Mouse (Mus musculus) embryonic facial prominence, embryonic 14.5 days (tissue): Measurements from ENCODE around the gene Treh. TPM values are rescaled to one million over a fixed set of nuclear protein-coding genes. Genes with fewer than 3 reads are reported as not detected.

Experiments used
- ATAC-seq: fragments of 200-750 bp; cut with Nextera tagmentation; 2 replicates; pipeline ENCODE4 v1.8.0; 2017; ENCODE audit warnings: low read depth, moderate number of reproducible peaks, moderate TSS enrichment
- DNase-seq: peaks from one replicate; pipeline ENCODE4 v3.0.0-alpha.2; 2015; ENCODE audit warnings: low spot score
- H3K27ac ChIP-seq: fragments of 300-500 bp; sonication (generic); replicated peaks from 2 replicates; pipeline ENCODE4 v1.5.1; 2014; ENCODE audit warnings: low read depth, mild to moderate bottlenecking, low read length, moderate library complexity
- H3K27me3 ChIP-seq: fragments of 300-500 bp; sonication (generic); replicated peaks from 2 replicates; pipeline ENCODE4 v1.6.1; 2014; ENCODE audit warnings: low read length; ENCODE audit not compliant: control insufficient read depth, insufficient read depth
- H3K36me3 ChIP-seq: fragments of 300-500 bp; sonication (generic); 2 replicates; pipeline ENCODE4 v1.6.1; 2014; ENCODE audit warnings: low read length, mixed read lengths; ENCODE audit not compliant: control insufficient read depth, insufficient read depth
- H3K4me1 ChIP-seq: fragments of 300-500 bp; sonication (generic); 2 replicates; pipeline ENCODE4 v1.6.1; 2014; ENCODE audit warnings: antibody characterized with exemption, low read length; ENCODE audit not compliant: control insufficient read depth, insufficient read depth
- H3K4me2 ChIP-seq: fragments of 300-500 bp; sonication (generic); 2 replicates; pipeline ENCODE4 v1.6.1; 2014; ENCODE audit warnings: low read depth, mild to moderate bottlenecking, low read length, moderate library complexity, mixed read lengths
- H3K4me3 ChIP-seq: fragments of 300-500 bp; sonication (generic); 2 replicates; pipeline ENCODE4 v1.5.1; 2014; ENCODE audit warnings: low read depth, mild to moderate bottlenecking, low read length
- H3K9ac ChIP-seq: fragments of 300-500 bp; sonication (generic); 2 replicates; pipeline ENCODE4 v1.6.1; 2014; ENCODE audit warnings: low read depth, mild to moderate bottlenecking, low read length, moderate library complexity, mixed read lengths
- H3K9me3 ChIP-seq: fragments of 300-500 bp; sonication (generic); 2 replicates; pipeline ENCODE4 v1.6.1; 2016; ENCODE audit warnings: low read length; ENCODE audit not compliant: control insufficient read depth
- WGBS: fragments of 180-500 bp; shearing (Covaris S2); extraction: QIAGEN DNeasy Blood & Tissue Kit; methylation state at CpG from one replicate; pipeline ENCODE4 v1.1.7; 2014; 5-methylcytosine and 5-hydroxymethylcytosine counted together
- polyA plus RNA-seq: library from polyadenylated mRNA; unstranded; fragments of >200 nt; fragmentation: Nextera tagmentation; extraction: Ambion mirVana; gene quantifications from 2 replicates; pipeline ENCODE4 v1.2.1, GENCODE M21; 2014

Treh gene
- polyA plus RNA-seq, 1 experiment from 2014 or later: not detected

GRCm38 (mm10) chr9:44707749-44708428 is 34.9 kb downstream of the Treh start:
- H3K9ac ChIP-seq: peak overlapping the region; percentile 65
- WGBS: 27% methylated on average over 28 of the region's 28 CpGs
- H3K27ac ChIP-seq: peak overlapping the region; percentile 54
- ATAC-seq (0 out of 2 replicates have a peak, but pooled peaks have one; percentile 26), DNase-seq (peak; percentile 12)
- peaks cover 14% of the 10 kb centered on the region for H3K4me1 ChIP-seq
- H3K36me3 ChIP-seq: peaks cover 67% of the 10 kb centered on the region
- no peaks in the 10 kb centered on the region for H3K9me3 ChIP-seq
- peak overlapping the region; percentile 44 for H3K4me3 ChIP-seq
- H3K27me3 ChIP-seq: no peaks in the 10 kb centered on the region
- peak overlapping the region; percentile 62 for H3K4me2 ChIP-seq

DNA sequence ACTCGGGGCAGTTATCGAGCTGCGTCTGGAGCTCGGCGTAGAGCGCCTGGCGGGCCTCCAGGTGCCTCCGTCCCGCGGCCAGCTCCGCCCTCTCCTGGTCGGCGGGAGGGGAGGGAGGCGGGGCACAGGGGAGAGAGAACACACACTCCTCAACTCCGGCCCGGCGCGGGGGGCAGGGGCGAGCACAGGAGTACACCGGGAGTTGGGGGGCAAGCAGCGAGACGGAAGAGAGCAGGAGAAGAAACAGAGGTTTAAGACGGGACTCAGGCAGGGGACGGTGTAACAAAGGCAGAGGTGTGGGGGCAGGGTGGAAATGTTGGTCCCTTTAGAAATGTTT is 35.4 kb downstream of the Treh start:
- Histone ChIP-seq H3K36me3 (peaks cover 68% of the 10 kb centered on the region), H3K9me3 (no peaks in the 10 kb centered on the region), H3K4me3 (peak overlapping the region; percentile 44), H3K27me3 (no peaks in the 10 kb centered on the region), H3K9ac (peak overlapping the region; percentile 65), H3K4me2 (peak overlapping the region; percentile 62), H3K27ac (peak overlapping the region; percentile 54), H3K4me1 (peaks cover 14% of the 10 kb centered on the region)
- DNase-seq: peak; percentile 90
- 10% methylated on average over 21 of the region's 24 CpGs for WGBS
- ATAC-seq: peak; percentile 88

- 18% methylated on average over 6 of the region's 6 CpGs for WGBS
Observed at GRCm38 (mm10) chr9:44708925-44709324, 35.9 kb downstream of the Treh start.

DNA sequence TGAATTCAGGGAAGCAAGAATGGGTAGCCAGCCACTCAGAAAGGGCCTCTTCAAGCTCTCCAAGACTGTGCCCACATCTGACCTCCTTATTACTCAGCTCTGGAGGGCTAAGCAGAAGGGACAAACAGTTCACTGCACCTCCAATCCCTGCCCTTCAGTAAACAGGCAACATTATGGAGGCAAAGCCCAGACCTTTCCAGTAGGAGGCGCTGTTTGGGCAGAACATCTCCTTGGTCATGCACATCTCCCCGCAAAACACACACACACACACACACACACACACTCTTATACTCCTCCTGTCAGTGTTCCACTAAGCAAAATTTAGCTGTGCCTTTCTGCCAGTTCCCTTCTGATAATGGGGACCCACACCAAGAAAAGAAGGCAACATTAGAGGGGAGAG is 36.6 kb downstream of the Treh start:
- Histone ChIP-seq H3K9ac (no peak overlapping the region), H3K4me2 (no peak overlapping the region), H3K9me3 (no peaks in the 10 kb centered on the region), H3K27ac (no peak overlapping the region), H3K4me3 (no peak overlapping the region), H3K4me1 (peaks cover 14% of the 10 kb centered on the region), H3K27me3 (no peaks in the 10 kb centered on the region), H3K36me3 (peaks cover 65% of the 10 kb centered on the region)
- DNase-seq (peak; percentile 25), ATAC-seq (no peak)
- 47% methylated on average over 2 of the region's 2 CpGs for WGBS

More at GRCm38 (mm10) chr9:44708925-44709324, 35.9 kb downstream of the Treh start:
- Histone ChIP-seq H3K27me3 (no peaks in the 10 kb centered on the region), H3K4me2 (peak overlapping the region; percentile 62), H3K4me1 (peaks cover 14% of the 10 kb centered on the region), H3K27ac (peak overlapping the region; percentile 54), H3K9ac (peak overlapping the region; percentile 65), H3K4me3 (peak overlapping the region; percentile 44), H3K9me3 (no peaks in the 10 kb centered on the region), H3K36me3 (peaks cover 66% of the 10 kb centered on the region)
- DNase-seq: peak; percentile 56
- ATAC-seq: peak; percentile 27

- ATAC-seq (no peak), DNase-seq (no peak)
- H3K9me3 ChIP-seq: no peaks in the 10 kb centered on the region
- peaks cover 14% of the 10 kb centered on the region for H3K4me1 ChIP-seq
- H3K27ac ChIP-seq: no peak overlapping the region
- WGBS: 75% methylated on average over 5 of the region's 5 CpGs
- H3K4me2 ChIP-seq: no peak overlapping the region
- no peaks in the 10 kb centered on the region for H3K27me3 ChIP-seq
- H3K36me3 ChIP-seq: peaks cover 65% of the 10 kb centered on the region
- H3K4me3 ChIP-seq: no peak overlapping the region
- no peak overlapping the region for H3K9ac ChIP-seq
Observed at GRCm38 (mm10) chr9:44710213-44710612, 37.2 kb downstream of the Treh start.

DNA sequence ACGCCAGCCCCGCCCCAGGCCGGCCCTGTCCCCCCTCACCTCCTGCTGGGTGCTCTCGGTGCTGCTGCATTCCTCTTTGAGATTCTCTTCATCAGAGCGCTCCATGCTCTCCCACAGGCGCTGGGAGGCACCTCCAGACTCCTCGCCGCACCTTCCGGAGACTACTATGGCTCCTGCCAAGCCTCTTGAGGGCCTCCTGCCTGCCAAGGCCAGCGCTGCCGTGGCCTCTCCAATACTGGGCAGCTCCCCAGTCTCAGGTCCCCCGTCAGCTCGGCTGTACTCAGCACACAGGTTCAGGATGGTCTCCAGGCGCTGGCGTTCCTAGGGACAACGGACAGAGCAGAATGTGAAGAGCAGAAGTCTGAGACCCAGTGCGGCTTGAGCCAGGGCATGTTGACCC is 38.6 kb downstream of the Treh start:
- no peaks in the 10 kb centered on the region for H3K9me3 ChIP-seq
- H3K4me1 ChIP-seq: peaks cover 14% of the 10 kb centered on the region
- ATAC-seq (no peak), DNase-seq (no peak)
- H3K4me2 ChIP-seq: no peak overlapping the region
- peaks cover 64% of the 10 kb centered on the region for H3K36me3 ChIP-seq
- 62% methylated on average over 17 of the region's 17 CpGs for WGBS
- H3K9ac ChIP-seq: 0 out of 2 replicates have a peak overlapping the region, but pooled peaks have one; percentile 5
- no peak overlapping the region for H3K27ac ChIP-seq
- no peaks in the 10 kb centered on the region for H3K27me3 ChIP-seq
- H3K4me3 ChIP-seq: no peak overlapping the region

GRCm38 (mm10) chr9:44713080-44713479 is 40.0 kb downstream of the Treh start:
- no peaks in the 10 kb centered on the region for H3K27me3 ChIP-seq
- ATAC-seq (no peak), DNase-seq (no peak)
- peaks cover 74% of the 10 kb centered on the region for H3K36me3 ChIP-seq
- no peak overlapping the region for H3K9ac ChIP-seq
- no peak overlapping the region for H3K4me2 ChIP-seq
- no peaks in the 10 kb centered on the region for H3K9me3 ChIP-seq
- H3K4me1 ChIP-seq: peaks cover 6% of the 10 kb centered on the region
- 66% methylated on average over 6 of the region's 6 CpGs for WGBS
- no peak overlapping the region for H3K4me3 ChIP-seq
- H3K27ac ChIP-seq: no peak overlapping the region

DNA sequence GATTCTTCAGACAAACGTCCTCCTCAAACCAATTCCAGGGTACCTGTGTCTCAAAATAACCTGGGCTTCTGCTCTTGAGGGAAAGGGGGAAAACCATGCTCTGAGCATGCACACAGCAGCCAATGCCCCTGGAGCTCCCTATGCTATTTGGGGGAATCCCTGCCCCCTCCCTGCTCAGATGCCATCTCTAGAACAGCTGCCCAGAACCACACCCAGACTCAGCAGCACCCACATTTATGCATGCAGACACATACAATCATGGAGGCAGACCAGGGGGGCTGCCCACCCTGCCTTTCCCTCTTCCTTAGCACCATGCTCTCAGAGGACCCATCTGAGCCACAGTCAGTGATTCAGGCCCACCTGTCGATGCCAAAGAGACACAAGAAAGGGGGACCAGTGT is 40.5 kb downstream of the Treh start:
- Histone ChIP-seq H3K4me3 (no peak overlapping the region), H3K9ac (no peak overlapping the region), H3K4me1 (peaks cover 4% of the 10 kb centered on the region), H3K9me3 (no peaks in the 10 kb centered on the region), H3K36me3 (peaks cover 74% of the 10 kb centered on the region), H3K27ac (no peak overlapping the region), H3K4me2 (no peak overlapping the region), H3K27me3 (no peaks in the 10 kb centered on the region)
- ATAC-seq: no peak
- 51% methylated on average over 2 of the region's 2 CpGs for WGBS
- no peak for DNase-seq

DNA sequence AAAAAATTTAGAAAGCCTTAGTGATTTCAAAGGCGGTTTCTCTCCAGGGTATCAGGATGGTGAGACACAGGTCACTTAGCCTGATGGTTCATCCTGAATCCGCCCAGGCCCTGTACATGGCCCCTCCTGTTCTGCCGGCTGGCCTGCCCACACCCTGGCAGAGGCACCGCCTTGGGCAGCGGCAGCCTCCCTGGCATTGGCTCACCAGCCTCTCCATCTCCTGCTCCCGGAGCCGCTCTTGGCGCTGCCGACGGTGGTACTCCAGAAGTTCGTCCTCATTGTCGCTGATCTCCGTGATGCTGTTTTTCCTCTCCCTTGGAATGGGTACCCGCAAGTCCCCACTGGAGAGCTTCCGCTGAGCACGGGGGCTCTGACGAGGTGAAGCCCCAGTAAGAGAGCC is 42.1 kb downstream of the Treh start:
- ATAC-seq (no peak), DNase-seq (no peak)
- H3K36me3 ChIP-seq: peaks cover 74% of the 10 kb centered on the region
- no peak overlapping the region for H3K4me2 ChIP-seq
- no peak overlapping the region for H3K9ac ChIP-seq
- no peaks in the 10 kb centered on the region for H3K27me3 ChIP-seq
- H3K4me1 ChIP-seq: peaks cover 9% of the 10 kb centered on the region
- WGBS: 88% methylated on average over 14 of the region's 17 CpGs
- H3K4me3 ChIP-seq: no peak overlapping the region
- H3K9me3 ChIP-seq: no peaks in the 10 kb centered on the region
- no peak overlapping the region for H3K27ac ChIP-seq
